Mouse (Mus musculus): ENCODE results near the gene Atf5.

Gene Atf5

DNA sequence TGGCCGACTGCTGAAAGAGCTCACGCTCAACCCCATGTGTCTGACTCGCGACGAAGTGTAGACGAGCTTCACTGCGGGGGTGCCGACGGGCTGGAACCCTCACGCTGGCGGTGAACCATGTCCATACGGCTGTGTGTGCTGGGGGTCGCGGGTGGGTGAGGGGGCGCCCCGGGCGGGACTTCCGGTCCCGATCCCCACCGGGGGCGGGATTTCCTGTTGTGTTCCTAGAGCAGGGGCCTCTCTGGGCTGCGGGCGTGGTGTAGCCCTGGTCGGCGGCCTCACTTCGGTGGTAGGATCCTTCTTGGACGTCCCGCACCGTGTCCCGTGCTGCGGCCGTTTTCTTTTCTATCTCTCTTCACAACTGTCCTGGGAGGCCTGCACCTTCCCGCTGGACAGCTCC, 33.7 kb upstream of the Atf5 start:
- DNase-seq (ENCODE audit: low spot score), result no peak

DNA sequence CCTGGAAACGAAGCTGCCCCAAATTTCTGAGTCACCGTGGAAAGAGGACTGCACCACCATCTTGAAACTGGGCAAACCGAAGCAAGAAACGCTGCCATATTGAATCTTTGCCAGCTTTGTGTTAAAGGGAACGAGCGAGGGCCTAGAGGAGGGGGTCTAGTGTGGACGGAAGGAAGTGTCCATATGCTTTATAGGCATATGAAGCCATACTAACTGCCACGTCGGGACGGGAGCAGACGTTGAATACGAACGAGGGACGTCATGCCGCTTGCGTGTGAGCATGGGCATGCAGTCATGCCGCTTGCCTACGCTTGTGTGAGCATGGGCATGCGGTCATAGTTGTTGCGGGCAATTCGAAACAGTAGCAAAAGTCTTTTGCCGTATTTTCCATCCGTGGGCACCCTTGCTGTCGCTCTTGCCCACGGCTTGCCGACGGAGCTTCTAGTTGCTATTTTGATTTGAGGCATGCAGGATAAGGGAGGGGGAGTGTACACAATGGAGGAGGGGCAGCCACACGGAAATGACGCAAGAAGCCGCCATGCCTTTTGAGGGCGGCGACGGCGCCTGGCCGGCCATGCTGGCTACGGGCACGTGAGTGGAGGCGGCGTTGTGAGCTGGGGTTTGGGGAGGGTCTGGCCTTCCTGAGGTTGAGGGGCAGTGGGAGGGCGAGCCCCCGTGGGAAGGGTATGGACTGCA, 33.1 kb upstream of the Atf5 start:
- DNase-seq (ENCODE audit: low spot score), result peak; percentile 85

DNA sequence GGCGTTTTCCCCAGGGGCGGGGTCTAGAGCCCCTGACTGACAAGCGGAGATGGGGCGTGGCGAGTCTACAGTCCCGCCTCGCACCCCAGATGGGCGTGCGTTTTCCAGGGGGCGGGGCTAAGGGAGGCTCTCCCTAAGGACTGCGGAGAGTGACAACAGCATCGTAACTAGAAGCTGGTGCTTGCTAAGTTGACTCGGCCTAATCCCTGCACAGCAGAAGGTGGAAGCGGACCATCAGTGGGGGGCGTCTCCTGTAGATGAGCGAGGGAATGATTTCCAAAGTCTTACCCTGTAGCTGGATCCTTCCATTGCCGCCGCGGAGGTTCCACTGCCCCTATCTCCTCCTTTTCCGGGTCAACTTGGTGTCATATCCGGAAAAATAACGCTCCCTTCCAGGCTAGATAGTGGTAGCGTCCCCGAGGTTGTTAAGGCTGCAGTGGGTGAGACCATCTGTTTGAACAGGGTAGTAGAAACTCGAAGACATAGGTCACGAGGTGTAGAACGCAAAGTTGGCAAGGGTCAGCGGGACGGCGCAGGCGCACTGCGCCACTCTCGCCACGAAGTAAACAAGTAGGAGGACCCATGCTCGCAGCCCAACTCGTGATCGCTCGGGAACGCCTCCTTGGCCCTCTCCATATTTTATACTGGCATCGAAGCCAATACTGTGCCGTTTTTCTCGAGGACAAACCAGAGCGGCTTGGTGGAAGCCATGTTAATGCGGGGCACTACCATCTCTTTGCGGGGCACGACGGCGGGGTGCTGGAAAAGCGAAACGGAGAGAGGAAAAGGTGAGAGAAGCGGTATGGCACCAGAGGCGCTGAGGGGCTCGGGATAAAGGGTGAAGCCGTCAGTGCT, 32.3 kb upstream of the Atf5 start, which contains the start of the genes Akt1s1 and Tbc1d17:
Gene Akt1s1 (plus strand): TSS at position 431 of the 855 bp plus-strand sequence.
Gene Tbc1d17 (minus strand): TSS at position 519 of the 855 bp plus-strand sequence.
- DNase-seq (ENCODE audit: low spot score), result peak; percentile 90

DNA sequence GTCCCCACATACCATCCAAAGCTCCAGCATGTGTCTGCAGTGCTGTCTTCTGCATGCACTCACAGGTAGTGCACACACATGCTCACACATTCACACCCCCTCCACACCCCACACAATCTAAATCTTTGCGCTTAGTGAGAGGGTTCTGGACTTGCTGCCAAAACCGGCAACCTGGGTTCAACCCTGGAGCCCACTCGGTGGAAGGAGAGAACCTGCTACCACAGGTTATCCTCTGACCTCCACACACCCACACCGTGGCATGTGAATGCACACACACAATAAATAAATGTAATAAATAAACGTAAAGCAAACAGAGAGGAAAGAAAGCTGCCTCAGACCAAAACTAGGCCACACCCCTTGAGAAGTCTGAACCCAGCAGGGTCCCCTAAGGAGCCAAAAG, 31.3 kb upstream of the Atf5 start:
- no peak for DNase-seq (ENCODE audit: low spot score)

DNA sequence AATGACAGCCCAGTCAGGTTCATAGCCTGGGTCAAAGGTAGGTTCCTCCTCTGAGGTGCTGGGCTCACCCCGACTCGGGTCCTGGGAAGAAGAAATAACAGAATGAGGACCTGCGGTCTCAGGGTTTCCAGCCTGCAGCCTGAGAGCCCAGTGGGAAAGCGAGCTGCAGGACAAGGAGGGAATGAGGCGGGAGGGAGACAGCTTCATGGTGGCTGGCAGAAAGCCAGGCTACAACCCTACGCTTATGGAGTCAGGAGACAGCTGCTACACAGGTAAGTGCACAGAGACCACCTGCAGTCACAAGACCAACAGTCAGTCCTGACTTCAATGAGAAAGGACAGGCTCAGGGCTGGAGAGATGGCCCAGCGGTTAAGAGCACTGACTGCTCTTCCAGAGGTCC, 30.3 kb upstream of the Atf5 start:
- no peak for DNase-seq (ENCODE audit: low spot score)

DNA sequence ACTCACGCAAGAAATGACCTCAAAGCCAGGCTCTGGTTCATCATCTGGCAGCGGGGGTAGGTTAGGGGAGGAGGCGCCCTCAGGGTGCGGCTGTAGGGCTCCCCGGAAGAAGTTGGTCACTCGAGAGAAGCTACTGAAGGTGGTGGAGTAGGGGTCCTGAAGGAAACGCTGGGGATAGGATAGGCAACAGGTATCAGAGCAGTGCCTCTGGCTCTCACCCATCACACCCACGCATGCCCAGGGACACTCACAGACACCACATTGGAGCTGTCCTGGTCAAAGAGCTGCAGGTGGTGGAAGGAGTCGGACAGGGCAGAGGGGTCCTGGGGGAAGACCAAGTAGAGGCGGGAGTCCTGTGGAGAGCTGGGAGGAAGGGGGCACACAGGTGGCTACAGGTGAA, 28.5 kb upstream of the Atf5 start:
- DNase-seq (ENCODE audit: low spot score), result no peak

DNA sequence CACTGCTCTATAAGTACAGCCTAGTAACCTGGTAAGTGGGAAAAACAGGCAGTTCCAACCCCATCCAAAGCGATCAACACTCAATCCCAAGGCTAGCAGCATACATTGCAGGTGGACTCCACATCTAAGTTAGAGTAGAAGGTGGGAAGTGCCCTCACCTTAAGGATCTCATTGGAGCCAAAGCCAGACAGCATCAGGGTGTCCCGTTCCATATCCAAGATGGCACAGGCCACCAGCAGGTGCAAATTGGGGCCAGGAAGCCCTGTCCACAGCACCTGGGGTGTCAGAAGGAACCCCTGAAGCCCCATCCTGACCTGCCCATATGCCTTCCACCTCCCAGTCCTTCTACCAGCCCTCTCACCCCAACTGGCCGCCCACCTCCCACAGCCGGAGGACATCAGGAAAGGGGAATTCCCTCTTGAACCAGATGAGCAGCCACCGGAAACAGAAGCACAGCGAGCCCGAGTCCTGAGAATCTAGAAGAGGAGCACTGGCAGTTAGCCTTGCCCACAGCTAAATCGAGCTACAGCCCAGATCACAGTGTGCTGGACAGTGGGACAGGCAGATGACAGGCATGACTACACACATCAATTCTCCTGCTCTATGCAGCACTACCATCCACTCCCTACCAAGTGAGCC, 25.5 kb upstream of the Atf5 start:
- DNase-seq (ENCODE audit: low spot score), result no peak

DNA sequence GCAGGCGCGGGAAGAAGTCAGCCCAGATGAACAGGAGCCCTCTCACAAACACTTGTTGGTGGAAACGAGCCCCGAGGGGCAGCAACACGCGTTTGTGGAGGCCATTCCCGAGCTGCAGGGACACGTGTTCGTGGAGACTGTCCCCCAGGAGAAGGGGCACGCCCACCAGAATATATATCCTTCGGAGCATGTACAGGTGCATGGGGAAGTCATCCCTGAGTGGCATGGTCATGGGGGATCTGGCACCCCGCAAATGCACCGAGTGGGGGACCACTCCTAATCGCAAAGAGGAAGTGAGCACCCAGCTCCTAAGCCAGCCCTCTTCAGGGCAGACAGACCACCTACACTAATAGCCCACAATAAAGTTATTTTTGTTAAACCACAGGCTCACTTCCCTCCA, 24.0 kb upstream of the Atf5 start:
- DNase-seq (ENCODE audit: low spot score), result no peak

DNA sequence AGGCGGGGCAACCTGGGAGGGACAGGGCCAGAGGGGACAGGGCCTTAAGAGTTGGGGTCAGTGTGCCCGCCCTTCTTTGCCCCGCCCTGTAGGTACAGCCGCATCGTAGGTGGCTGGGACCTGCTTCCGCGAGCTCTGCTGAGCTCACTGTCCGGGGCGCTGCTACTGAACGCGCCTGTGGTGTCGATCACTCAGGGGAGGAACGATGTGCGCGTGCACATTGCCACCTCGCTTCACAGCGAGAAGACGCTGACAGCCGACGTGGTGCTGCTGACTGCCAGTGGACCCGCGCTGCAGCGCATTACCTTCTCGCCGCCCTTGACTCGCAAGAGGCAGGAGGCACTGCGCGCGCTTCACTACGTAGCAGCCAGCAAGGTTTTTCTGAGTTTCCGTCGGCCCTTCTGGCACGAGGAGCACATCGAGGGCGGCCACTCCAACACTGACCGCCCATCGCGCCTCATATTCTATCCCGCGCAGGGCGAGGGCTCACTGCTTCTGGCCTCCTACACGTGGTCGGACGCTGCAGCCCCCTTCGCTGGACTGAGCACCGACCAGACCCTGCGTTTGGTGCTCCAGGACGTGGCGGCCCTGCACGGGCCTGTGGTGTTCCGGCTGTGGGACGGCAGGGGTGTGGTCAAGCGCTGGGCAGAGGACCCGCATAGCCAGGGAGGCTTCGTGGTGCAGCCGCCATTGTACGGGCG, 23.2 kb upstream of the Atf5 start:
- no peak for DNase-seq (ENCODE audit: low spot score)

DNA sequence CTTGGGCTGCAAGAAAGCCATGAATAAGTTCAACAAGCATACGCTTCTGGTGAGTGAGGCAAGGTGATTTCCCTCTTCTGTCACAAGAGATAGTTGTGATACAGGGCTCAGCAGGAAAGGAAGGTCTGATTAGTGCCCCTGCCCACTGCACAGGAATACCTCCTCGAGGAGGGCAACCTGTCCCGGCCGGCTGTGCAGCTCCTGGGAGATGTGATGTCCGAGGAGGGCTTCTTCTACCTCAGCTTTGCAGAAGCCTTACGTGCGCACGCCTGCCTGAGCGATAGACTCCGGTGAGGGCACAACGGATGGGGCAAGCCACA, 22.7 kb upstream of the Atf5 start:
- no peak for DNase-seq (ENCODE audit: low spot score)

DNA sequence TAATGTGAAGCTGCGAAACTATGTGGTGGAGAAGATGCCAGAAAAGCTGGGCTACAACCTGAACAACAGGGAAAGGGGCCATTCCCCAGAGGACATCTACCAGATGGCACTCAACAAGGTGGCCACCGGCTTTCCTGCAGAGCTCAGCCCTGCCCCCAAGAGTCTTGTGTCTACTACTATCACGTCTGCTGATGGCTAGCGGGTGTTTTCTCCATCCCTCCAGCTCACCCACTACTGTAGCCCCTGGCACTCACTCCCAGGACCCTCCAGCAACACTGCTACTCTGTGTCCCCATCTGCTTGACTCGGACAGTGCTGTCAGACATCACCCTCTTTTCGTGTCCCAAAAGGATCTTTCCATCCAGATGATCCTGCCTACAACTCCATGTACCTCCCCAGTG, 21.6 kb upstream of the Atf5 start:
- no peak for DNase-seq (ENCODE audit: low spot score)

DNA sequence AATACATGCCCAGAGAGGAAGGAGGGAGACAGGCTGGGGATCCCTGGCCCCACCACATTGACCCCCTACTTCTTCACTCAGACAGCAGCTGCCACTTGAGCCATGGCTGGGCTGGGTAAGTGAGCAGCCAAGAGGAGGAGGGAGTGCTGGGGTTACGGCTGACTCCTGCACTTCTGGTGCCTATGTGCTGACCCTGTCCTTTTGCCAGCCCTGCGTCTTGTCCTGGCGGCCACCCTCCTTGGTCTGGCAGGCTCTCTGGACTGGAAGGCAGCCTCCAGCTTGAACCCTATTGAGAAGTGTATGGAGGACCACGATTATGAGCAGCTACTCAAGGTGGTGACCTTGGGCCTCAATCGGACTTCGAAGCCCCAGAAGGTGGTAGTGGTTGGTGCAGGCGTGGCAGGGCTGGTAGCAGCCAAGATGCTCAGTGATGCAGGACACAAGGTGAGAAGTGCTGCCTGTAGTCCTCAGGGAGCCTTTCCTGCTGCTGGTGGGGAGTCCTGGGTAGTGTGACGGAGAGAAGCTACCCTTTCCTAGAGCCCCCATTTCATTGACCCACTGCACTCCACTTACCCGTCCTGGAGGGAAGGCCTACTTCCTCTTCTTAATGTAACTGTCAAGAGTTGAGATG, 20.1 kb upstream of the Atf5 start:
- no peak for DNase-seq (ENCODE audit: low spot score)

DNA sequence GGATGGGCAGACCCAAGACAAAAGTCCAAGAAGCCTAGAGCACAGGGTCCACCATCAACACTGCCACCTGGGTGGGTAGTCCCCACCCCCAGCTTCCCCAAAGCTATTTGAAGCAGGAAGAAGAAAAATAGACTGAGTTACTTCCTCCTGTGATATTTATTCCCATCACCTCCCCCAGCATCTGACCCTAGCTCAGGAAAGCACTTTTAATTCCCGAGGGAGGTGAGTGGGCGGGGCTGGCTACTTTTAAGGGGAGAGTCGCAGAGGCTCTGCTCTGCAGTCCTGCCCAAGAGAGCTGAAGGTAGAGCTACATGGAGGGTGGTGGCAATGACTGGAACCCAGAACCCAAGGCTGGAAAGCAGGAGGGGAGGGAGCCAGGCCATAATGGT, 19.6 kb upstream of the Atf5 start:
- no peak for DNase-seq (ENCODE audit: low spot score)

DNA sequence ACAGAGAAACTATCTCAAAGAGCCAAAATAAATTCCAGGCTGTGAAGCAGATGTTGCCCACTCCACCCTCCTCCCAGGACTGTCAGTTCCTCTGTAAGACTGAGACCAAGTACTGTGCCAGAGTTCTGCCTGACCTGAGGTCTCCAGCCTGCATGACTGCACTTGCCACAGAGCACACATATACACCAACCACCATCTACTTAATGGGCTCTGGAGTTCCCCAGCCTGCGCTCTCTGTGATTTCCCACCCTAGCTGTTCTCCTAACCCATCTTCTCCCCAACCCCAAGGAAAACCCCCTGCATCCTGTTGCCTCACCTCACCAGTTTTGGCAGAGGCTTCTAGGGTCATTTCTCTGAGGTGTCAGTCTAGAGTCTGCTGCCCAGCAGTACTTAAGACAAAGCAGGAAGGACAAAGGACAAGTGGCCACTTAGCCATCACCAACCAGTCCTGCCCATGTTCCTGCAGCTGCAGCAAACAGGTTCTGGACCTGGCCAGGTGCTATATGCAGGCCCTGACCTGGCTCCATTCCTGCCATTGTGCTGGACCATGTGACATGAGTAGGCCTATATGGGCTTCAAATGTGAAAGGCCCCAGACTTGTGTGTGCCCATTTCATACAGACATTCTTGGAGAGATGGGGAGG, 19.0 kb upstream of the Atf5 start:
- no peak for DNase-seq (ENCODE audit: low spot score)

DNA sequence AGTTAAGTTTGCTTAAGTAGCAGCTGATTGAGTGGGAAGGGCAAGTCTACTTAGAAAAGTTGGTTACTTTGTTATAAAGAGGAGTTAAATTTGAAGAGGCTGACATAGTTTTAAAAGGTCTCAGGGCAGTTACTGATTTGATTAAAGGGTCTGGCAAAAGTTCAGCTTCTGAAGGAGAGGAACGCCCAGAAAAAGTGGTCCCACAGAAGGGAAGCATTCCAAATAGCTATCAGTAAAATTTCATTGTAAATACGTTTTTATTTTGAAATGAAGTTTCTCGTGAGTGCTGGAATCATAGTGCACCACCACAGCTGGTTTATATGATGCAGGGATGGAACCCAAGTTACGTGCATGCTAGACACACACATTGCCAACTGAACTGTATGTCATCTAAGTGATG, 16.3 kb upstream of the Atf5 start:
- no peak for DNase-seq (ENCODE audit: low spot score)

DNA sequence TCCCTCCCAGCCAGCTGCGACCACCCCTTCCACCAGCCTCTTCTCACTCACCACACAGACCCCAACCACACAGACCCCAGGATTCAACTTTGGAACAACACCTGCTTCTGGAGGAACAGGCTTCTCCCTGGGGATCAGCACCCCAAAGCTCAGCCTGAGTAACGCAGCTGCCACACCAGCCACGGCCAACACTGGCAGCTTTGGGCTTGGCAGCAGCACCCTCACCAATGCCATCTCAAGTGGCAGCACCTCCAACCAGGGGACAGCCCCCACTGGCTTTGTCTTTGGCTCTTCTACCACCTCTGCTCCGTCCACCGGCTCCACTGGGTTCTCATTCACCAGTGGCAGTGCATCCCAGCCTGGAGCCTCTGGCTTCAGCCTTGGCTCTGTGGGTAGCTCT, 12.2 kb upstream of the Atf5 start:
- no peak for DNase-seq (ENCODE audit: low spot score)

DNA sequence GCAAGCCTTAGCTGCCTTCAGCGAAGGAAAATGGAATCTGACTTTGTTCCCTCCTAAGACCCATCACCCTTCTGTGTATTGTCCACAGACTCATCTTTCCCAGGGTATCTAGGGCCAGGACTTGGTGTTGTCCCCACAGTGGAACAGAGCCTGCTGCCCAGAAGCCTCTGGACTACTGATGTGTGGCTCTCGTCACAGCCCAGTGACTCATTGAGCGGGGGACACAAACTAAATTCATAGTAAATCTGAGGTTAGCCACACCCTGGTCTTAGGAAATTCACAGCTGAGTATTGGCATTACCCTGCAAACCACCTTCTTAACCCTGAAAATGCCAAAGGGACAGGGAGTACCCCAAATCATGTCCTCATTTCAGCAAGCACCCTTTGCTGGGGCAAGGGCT, 10.3 kb upstream of the Atf5 start:
- no peak for DNase-seq (ENCODE audit: low spot score)

DNA sequence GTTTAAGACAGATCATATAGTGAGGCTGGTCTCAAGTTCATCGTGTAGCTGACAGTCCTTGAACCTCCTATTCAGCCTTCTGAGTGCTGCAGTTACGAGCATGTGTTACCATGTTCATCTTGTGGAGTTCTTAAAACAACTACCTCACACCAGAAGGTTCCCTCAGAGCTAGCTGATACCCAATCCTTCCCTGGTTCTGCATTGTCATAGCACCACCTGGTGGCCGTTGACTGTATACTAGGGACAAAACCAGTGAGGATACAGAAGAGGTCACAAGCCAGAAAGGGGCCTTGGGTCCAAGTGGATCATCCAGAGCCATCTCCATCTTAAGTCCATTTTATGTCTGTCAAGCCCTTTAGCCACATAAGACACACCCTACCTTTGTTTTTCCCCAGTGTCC, 8.4 kb upstream of the Atf5 start:
- no peak for DNase-seq (ENCODE audit: low spot score)

DNA sequence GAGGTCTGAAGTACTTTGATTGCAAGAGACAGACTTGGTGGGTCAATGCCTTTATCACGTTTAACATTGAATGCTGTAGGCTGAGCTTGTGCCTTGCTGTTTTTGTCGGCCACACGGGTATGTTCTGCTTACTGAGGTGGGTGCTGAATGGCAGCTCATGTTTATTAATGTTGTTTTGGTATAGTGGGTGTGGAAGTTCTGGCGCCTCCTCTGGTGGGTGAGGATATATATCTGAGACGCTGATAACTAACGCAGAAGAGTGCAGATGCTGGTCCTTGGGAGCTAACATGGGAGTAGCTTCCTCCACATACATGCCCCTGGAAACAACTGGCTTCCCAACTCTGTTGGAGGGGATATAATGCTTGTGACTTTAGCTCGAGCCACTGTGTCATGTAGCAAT, 7.0 kb upstream of the Atf5 start:
- DNase-seq (ENCODE audit: low spot score), result no peak

DNA sequence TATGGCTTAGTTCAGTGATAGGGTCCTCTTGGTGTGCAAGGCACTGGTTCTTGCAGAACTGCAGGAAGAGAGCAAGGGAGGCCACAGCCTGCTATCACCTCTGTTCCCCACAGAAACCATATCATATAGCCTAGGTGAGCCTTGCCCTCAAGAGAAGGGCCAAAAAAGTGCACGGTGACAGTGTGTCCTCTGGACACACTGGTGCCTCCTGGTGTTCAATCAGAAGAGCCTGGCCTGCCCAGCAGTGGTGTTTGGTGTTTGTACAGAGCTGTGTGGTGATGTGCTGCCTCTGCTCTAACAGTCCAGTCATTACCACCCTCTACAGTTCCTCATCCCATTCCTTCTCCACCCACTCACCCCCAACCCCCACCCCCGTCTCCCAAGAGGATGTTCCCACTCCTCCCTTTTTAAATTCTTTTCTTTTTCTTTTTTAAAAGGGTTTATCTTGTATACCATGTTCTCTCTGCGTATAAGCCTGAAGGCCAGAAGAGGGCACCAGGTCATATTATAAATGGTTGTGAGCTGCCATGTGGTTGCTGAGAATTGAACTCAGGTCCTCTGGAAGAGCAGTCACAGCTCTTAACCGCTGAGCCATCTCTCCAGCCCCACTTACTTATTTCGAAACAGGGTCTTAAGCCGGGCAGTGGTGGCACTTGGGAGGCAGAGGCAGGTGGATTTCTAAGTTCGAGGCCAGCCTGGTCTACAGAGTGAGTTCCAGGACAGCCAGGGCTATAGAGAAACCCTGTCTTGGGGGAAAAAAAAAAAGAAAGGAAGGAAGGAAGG, 5.4 kb upstream of the Atf5 start:
- no peak for DNase-seq (ENCODE audit: low spot score)

DNA sequence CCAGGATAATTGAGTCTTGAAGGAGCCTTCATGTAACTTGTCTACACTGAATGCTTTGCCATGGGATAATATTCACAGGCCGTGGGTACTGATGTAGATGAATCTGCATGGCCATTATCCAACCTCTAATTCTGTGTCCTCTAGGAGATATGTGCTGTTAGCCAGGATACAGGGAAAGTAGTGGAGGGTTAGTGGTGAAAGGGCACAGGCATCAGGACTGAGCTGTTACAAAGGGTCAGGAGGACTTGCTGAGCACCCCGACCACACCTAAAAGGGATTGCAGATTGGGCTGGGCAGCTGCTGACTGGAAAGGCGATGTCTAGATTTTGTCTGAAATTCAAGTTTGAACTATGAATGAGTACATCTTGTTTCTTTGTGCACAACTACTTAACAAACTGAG, 4.1 kb upstream of the Atf5 start:
- no peak for DNase-seq (ENCODE audit: low spot score)

Measured in ovary, postnatal 10 days (tissue).